Mouse (Mus musculus): ENCODE measurements around the gene Gmpr.

Gene Gmpr

DNA sequence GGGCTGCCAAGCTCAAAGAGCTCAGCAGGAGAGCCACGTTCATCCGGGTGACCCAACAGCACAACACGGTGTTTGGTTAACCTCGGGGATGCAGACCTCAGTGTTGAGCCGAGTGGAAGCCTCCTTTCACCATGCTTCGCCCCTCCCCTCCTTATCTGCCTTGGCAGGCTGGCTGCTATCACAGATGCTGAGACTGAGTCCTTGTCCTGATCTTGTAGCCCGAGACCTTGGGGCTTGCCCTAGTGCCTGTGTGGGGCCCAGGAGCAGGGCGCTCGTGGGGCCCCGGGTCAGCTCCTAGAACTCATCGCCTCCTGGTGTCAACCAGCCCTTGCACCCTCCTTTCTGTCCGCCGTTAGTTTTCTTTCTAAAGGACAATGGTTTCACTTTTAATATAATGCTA lies 38.7 kb downstream of the Gmpr start:
- DNase-seq (ENCODE audit: low spot score): no peak

DNA sequence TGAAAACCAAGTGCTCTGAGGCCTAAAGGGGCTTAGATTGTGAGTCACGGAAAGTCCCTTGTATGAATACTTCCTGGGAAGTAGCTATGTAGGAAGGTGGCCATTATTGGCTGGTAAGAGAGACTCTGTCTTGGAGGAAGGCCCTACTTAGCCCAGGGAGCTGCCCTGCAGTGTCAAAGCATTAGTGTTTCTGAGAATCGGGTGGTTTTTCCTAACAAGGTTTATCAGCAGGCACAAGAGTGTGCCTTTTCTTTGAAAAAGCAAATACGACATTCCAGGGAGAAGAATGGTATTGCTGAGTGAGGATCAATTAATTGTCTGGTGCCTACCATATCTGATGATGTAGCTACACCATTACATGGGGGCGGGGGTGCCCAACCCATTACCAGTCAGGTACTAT lies 39.7 kb downstream of the Gmpr start:
- no peak for DNase-seq (ENCODE audit: low spot score)

DNA sequence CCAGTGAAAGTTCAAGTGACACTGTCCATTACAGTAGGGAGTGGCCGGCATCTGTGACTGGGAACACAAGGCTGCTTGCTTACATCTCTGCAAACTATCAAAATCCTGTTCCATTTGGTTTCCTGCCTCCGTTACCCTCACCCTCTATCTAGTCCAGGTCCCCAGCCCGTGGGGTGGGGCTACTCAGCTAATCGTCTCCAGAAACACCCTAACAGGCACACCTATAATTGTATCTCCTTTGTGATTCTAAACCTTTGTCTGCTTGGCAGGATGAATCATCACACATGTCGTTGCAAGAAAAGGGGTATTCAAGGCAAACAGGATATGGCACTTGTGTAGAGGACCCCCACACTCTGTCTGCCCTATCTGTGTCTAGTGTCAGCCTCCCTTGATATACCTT lies 40.3 kb downstream of the Gmpr start:
- DNase-seq (ENCODE audit: low spot score): no peak

DNA sequence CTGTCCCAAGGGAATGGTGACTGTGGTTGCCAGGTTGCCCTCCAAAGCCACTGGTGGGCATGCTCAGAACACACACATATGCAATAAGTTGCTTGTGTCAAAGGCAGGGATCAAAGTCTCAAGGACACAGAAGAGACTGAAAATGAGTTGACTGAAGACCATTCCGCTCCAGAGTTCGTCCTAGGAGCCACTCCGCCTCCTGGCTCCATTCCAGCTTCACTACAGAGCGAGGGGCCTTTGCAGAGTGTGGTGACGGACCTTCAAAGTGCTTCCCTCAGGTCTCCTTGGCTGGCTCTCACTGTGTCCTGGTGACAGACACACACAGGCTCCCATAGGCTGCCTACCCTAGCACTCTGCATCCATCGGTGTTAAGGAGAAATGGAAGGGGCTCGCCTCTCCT lies 46.4 kb downstream of the Gmpr start:
- DNase-seq (ENCODE audit: low spot score): no peak

DNA sequence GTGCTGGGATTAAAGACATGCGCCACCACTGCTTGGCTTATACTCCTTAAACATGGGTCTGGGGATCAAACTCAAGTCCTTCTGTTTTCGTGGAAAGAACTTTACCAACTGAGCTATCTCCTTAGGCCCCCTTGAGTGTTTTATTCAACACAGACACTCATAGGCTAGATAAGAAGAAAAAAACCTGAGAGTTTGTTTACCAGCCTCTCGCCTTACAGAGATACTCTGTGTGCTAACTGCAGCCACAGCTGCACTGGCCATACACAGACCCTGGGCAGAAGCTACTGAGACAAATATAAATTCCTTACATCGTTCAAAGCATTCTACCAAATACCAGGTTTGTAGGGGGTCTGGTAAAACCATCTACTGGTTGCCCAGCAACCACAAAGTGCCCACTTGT lies 51.1 kb downstream of the Gmpr start:
- no peak for DNase-seq (ENCODE audit: low spot score)

DNA sequence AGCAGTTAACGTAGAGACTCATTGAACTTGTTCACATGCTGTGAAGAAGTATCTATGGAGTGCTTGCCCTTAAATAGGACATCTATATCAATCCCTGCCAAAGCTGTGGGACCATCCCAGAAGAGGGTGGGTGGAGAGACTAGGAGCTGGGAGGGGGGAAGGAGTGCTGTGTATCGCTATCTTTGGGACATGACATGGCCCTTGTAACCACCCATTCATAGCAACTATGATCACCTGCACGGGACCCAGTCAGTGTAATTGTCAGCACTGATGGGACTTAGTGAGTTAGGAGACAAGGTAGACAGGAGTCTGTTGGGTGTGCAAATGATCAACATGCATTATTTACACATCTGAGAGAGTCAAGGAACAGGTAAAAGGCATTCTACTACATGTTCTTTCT lies 52.0 kb downstream of the Gmpr start:
- no peak for DNase-seq (ENCODE audit: low spot score)

DNA sequence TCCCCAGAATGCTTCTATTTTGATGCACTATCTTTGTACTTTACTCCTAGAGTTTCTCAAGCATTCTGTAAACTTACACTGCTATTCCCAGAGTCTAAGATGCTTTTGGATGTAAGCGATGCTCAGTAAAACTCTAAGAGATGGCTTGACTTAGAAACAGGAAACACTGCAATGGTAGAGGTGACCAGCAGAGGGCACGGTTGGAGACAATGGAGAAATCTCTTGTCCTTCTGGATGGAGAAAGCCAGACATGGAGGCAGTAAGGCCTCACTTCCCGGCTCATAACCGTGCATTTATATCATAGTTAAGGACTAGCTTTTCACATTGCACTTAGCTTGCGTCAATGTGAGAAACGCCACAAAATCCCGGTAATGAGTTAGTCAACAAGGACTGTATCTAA lies 53.3 kb downstream of the Gmpr start:
- no peak for DNase-seq (ENCODE audit: low spot score)

DNA sequence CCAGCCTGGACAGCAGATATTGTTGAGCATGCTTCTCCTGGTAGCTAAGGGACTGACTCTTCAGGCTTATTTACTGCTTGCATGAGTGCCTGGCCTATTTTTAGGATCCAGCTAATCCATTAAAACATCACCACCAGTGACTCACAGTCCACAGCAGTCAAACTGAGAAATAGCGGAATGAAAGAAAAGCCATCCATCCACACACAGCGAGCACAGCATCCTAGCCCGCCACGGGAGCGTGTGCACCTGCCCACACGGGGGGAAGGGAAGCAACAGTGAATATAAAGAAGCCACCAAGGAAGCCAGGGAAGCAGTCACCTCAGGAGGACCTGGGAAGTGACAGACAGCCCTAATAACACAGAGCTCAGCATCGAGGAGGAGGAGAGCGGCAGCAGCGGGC lies 54.8 kb downstream of the Gmpr start:
- no peak for DNase-seq (ENCODE audit: low spot score)

DNA sequence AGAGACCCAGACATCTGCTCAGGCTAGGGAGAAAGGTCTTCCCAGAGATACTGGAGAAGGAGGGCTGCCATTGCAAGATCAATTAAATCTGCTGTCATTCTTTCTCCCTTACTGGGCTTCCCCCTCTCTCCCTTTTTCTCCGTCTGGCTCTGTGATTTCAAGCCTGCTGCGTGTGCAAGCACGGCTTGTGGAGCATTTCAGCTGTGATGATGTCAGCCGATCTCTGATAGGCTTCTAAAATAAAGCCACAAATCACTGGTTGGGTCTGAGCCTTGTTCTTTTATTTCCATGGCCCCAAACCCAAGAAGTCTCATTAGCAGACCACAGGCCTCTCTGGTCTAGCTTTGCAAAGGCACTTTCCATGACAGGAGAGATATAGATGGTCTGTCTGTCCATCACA lies 57.7 kb downstream of the Gmpr start:
- no peak for DNase-seq (ENCODE audit: low spot score)

DNA sequence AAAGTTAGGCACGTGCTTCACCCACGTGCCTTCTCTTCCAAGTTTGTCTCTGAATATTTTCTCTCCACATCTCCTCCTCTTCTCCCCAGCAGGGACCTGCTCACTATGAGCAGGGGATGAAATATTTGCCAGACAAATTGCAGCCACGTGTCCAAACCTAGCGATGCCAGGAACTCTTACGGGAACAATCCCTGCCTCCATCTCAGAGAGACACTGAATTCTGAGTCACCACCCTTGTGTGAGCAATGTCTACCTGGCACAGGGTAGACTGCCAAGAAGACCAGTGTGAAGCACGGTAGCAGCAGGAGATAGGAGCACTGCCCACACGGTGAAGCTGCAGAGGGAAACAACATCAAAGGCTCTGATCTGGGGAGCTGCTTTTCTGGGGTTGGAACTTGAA lies 62.7 kb downstream of the Gmpr start:
- no peak for DNase-seq (ENCODE audit: low spot score)

DNA sequence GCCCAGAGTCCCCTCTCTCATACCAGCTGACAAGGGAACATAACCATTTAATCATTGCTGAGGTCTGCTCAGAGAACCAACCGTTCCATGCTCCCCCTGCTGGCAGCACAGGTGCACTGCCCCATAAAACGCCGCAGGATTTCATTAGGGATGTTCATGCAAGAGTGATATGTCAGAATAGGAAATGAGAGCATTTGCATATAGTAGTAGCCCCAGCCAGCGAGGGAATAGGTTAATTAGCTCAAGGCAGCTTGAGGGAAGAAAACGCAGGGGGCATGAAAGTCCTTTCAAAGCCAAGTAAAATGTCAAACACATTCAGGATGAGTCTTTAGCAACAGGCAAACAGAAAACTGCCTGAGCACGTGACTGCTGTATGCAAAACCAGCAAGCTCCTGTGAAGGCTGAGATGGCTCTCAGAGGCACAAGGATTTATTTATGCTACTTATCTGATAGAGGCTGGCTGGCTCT lies 64.6 kb downstream of the Gmpr start:
- peak; percentile 90 for DNase-seq (ENCODE audit: low spot score)

DNA sequence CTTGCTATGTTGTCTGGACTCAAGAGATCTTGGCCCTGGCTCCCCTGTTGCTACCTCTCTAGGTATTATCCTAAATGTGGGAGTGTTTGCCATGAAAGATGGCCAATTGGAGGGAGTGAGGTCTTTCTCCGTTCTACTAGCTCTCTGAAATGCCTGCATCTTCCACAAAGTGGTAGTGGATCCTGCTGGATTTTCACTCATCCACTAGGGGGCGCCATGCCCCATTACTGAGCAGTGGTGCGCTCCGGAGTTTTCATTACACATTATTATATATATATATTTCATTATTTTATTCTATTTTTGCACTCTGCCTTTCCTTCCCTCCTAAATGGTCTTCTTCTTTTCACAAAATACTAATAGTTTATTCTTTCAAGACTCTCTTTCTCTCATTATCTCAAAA lies 65.5 kb downstream of the Gmpr start:
- DNase-seq (ENCODE audit: low spot score): no peak

DNA sequence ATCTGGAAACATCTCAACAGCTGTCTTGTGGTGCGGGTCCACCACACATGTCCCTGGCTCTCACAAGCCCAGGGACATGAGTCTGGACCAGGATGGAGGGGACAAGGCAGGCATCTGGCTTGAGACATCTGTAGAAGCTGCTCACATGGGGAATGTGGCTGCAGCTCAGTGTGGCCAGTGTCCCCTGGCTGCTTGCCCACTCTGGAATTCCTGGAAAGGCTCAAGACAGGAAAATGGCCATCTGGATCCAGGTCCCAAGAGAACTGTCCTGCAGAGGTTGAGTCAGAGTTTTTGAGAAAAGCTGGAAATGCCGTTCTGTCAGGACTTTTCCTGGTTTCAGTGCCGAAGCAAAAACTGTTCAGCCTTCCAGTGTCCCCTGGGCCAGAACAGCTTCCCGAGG lies 68.9 kb downstream of the Gmpr start:
- no peak for DNase-seq (ENCODE audit: low spot score)

DNA sequence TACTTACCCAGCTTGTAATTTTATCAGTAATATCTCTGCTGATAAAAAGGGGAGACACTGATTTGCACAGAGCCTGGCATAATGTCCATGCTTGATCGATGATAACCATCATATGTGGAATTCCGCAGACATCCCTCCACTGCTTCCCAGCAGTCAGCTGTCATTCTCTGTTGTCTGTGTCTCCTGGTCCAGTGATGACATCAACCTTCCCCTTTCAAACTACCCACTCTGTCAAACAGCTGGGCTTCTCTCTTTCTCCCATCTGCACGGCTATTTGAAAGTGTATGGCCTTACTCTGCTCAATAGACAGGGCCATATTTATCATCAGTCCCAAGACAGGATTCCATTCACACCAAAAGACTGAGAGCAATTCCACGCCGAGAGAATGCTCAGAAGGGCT lies 70.1 kb downstream of the Gmpr start:
- no peak for DNase-seq (ENCODE audit: low spot score)

DNA sequence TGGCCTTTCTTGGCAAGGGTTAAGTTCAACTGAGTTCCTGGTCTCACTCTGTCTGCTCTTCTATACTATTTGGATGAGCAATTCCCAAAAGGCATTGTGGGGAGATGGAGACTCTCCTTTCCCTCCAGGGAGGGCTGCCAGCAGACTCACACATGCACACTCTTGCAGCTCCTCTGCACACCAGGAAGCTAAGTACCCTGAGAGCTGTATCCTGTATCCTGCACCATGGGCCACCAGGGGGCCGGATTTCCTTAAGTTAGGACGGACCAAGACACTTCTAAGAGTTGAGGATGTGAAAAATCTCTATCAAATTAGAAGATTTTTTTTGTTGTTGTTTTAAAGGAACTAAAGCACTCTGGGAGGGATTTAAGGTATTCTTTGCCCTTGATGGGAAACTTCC lies 70.5 kb downstream of the Gmpr start:
- no peak for DNase-seq (ENCODE audit: low spot score)

DNA sequence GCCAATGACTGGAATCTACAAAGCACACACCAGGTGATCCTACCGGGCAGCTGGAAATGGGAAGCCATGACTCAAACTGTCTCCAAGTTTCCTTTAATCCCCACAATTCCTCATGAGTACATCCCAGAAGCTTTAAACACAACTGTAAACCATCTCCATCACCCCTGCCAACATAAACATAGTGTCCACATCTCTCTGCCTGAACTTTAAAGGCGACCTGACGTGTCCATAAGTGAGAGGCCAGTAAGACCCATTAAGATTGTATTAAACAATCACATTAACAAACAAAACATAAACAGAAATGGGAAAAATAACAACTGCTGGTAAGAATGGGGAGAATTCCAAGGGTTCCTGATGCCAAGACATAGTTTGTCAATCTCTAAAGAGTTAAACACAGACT lies 72.5 kb downstream of the Gmpr start:
- DNase-seq (ENCODE audit: low spot score): no peak

DNA sequence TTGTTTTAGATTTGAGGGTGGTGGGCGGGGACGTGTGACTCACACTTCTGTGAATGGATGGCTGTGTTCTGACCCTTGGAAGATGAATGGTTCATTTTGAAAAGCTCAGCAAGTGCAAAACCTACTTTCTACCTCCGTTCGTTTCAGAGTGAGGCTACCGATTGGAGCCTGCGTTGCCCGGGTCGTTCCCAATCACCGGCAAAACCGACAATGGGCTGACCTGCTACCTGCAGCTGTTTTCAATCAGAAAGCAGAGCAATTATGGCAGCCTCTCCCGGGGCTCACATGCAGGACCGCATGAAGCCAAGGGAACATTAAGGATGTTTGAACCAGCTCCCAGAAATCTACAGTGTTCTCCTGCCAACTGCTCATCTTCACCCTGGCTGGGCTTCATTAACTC lies 75.0 kb downstream of the Gmpr start:
- no peak for DNase-seq (ENCODE audit: low spot score)

DNA sequence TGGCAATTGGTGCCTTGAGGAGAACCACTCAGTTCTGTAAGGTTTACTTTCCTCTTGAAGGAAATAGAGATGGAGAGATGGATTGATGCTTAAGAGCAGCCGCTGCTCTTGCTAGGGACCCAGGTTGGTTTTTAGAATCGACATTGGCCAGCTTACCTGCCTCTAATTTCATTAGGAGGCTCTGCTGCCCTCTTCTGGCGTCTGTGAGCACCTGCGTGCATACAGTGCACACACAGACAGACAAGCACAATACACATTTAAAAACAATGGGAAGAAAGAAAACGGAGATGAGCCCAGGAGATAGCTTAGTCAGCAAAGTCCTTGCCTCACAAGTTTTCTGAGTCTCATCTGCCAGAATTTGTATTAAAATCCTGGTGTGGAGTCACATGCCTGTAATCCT lies 75.8 kb downstream of the Gmpr start:
- no peak for DNase-seq (ENCODE audit: low spot score)

DNA sequence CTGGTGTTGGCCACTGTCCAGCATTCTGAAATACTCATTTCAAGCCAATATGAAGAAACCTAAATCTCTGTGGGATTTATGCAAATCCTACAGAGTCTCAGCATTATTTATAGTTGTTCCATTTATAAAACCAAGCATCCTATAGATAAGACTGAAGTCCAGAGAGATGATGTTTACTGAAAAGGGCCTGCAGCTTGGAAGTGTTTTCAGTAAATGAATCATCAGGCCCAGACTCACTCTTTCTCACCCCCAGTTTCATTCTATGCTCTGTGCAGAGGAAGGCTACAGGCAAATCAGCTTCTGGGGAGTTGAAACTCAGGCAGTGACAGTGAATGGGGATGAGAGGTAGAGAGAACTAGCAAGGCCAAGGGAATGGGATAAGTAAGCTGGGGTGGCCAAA lies 83.7 kb downstream of the Gmpr start:
- no peak for DNase-seq (ENCODE audit: low spot score)

DNA sequence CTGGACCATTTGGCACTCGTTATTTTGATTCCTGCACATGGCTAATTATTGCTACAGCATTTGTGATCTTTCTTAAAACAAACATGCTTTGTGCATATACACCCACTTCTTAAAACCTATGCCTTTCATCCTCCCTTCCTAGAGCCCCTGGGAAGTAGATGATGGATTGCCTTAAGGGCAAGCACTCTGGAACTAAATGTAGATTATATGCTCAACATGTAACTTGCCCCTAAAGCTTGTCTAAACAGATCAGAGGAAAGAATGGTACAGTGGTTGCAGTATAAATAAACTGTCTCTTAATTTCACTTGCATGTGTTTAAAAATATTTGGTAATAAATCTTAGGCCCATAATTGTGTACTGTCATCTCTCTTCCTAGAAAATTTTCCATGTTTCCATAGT lies 86.7 kb downstream of the Gmpr start:
- no peak for DNase-seq (ENCODE audit: low spot score)

DNA sequence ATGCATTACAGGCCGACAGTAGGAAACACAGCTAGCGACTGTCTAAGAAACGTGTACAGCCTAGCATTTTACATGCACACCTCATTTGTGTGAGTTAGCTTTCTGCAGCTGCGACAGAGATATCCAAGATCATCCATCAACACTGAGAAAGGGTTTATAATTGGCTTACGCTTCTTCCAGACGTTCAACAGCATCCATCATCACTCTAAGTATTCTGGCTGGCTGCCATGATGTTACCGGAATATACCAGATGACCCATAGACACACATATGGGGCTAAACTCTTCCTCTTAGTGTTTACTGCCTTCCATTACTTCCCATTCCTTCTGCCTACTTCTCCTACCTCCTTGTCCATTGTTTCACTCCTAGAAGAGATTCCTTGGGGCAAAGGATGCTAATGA lies 88.2 kb downstream of the Gmpr start:
- no peak for DNase-seq (ENCODE audit: low spot score)

DNA sequence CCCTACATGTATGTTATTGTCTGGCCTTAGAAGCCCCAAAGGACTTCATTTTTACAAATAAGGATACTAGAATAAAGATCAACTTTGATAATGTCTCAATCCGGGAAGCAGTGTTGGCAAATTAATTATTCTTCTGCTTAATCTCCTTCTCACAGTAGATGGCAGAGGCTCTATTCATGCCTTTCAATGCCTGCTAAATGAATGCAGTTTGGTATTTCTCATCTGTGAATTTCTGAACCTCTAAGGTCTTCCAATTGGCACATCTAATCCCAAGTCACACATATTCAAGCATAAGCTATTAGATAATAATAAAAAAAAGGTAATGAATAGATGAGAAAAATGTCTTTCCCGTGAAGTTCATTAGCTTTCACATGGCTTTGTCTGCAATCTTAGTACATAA lies 92.6 kb downstream of the Gmpr start:
- no peak for DNase-seq (ENCODE audit: low spot score)

DNA sequence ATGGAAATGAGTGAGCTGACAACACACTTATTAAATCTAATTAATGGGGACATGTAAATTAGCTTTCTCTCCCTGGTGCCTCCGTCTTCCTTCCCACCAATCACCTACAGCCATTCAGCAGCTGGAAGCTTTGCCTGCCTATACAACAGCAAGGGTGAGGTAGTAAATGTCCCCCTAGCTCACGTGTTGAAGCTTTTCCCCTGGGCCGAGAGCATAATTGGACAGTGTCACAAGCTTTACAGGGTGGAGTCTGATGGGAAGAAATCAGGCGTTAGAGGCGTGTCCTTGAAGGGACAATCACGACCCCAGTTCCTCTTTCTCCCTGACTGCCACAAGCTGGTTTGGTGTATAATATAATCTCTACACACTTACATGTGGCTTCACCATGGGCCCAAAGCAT lies 93.2 kb downstream of the Gmpr start:
- DNase-seq (ENCODE audit: low spot score): no peak

All from layer of hippocampus, adult 9-10 months (tissue).